Mouse (Mus musculus) E14TG2a.4 (cell line): Measurements from ENCODE around the gene Kin.

ENCODE experiments used
- H3K27me3 ChIP-seq: 2 replicates; pipeline ENCODE4 v1.6.1; 2014; ENCODE audit warnings: low read length, control low read depth; ENCODE audit not compliant: insufficient read depth
- H3K36me3 ChIP-seq: 2 replicates; pipeline ENCODE4 v1.6.1; 2014; ENCODE audit warnings: low read length, control low read depth; ENCODE audit not compliant: insufficient read depth
- H3K4me1 ChIP-seq: replicated peaks from 2 replicates; pipeline ENCODE4 v1.6.1; 2014; ENCODE audit warnings: low read depth, low read length, control low read depth
- H3K4me3 ChIP-seq: replicated peaks from 2 replicates; pipeline ENCODE4 v1.5.1; 2014; ENCODE audit warnings: mild to moderate bottlenecking, low read length
- H3K9me3 ChIP-seq: 2 replicates; pipeline ENCODE4 v1.6.1; 2014; ENCODE audit warnings: low read length, control low read depth
- CTCF ChIP-seq: conservative IDR thresholded peaks from 2 replicates; pipeline ENCODE4 v1.5.1; 2014; ENCODE audit warnings: low read length
- NANOG ChIP-seq: IDR thresholded peaks from 2 replicates; pipeline ENCODE4 v1.6.1; 2014; ENCODE audit warnings: borderline replicate concordance, low read length, mixed read lengths
- POU5F1 ChIP-seq: IDR thresholded peaks from 2 replicates; pipeline ENCODE4 v1.6.1; 2014; ENCODE audit warnings: low read length, borderline replicate concordance

Gene Kin

DNA sequence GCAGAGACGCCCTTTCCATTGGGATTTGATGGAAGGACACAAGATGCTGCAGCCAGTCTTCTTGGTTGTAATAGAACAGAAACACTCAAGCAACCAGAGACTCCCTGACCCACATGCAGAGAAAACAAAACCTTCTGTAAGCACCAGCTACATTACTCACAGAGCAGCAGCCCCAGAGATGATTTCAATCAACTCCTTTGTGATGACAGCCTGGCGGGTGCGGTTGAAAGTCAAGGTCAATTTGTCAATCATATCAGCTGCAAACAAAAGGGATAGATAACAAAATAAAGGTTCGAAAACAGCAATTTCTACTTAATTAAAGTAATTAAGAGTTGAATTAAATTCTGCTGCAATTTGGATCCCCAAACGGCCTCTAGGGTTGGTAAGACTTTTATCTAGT lies 21.6 kb upstream of the Kin start:
- peaks cover 98% of the 10 kb centered on the region for H3K36me3 ChIP-seq
- H3K4me3 ChIP-seq, result no peak overlapping the region
- no peaks in the 10 kb centered on the region for H3K9me3 ChIP-seq
- no peaks in the 10 kb centered on the region for H3K27me3 ChIP-seq
- no peaks in the 10 kb centered on the region for H3K4me1 ChIP-seq
- TF ChIP-seq NANOG (no peak), CTCF (no peak), POU5F1 (no peak)

DNA sequence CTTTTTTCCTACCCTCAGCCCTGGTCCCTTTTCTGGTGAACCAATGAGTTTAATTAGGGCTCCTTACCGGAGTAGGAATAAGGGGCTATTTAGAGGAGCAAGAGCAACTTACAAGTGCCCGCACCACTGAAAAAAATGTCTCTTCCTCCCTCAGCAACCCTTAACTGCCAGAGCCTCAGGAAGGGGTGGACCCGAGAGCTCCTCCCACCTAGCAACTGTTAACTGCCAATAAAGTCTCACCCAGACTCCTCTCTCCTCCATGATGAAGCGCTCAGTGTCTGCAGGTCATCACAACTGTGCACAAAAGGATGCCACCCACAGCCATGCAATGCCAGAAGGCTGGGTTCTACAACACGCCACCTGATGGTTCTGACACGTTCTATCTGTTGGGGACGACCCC lies 8.6 kb upstream of the Kin start:
- H3K36me3 ChIP-seq, result peaks cover 91% of the 10 kb centered on the region
- TF ChIP-seq NANOG (no peak), CTCF (no peak), POU5F1 (no peak)
- peaks cover 76% of the 10 kb centered on the region for H3K4me1 ChIP-seq
- no peaks in the 10 kb centered on the region for H3K27me3 ChIP-seq
- no peaks in the 10 kb centered on the region for H3K9me3 ChIP-seq
- no peak overlapping the region for H3K4me3 ChIP-seq

DNA sequence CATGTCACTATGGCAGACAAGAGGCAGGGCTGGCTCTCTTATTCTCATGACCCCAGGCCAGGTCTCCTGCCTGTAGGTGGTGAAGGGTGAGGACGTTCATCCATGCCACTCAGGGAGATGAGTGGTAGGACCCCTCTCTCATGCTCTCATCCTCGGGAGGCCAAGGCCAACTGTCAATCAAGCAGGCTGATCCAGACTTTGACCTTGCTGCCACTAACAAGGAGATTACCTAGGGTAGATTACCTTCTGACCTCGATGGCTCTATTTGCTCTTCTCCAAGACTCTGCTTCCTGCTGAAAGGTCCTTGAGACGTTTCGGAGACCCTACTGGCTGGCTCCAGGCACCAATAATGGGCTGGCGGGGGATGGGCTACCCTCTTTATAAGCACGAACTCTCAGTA lies 5.9 kb upstream of the Kin start:
- no peaks in the 10 kb centered on the region for H3K9me3 ChIP-seq
- H3K4me3 ChIP-seq, result 0 out of 2 replicates have a peak overlapping the region, but pooled peaks have one; percentile 23
- H3K36me3 ChIP-seq, result peaks cover 77% of the 10 kb centered on the region
- H3K27me3 ChIP-seq, result no peaks in the 10 kb centered on the region
- peaks cover 92% of the 10 kb centered on the region for H3K4me1 ChIP-seq
- TF ChIP-seq CTCF (no peak), POU5F1 (no peak), NANOG (no peak)

DNA sequence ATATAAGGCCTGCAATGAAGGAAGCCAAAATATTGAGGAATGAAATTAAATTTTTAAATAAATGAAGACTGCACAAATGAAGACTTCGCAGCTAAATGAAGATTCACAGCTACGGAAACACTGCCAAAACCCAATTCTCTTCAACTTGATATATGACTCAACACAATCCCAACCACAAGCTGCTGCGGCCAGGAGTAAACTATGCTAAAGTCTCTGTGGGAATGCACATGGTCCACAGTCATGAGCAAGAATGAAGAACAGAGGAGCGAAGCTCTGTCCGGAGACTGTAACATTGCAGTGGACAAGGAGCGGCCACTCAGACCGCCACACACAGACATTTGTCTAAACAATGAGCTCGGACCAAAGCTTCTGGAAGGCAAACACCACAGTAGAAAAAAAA lies 3.7 kb upstream of the Kin start:
- no peak for TF ChIP-seq NANOG
- TF ChIP-seq POU5F1, result no peak
- TF ChIP-seq CTCF, result no peak
- Histone ChIP-seq H3K9me3 (no peaks in the 10 kb centered on the region), H3K36me3 (peaks cover 58% of the 10 kb centered on the region), H3K27me3 (no peaks in the 10 kb centered on the region), H3K4me1 (peaks cover 82% of the 10 kb centered on the region), H3K4me3 (no peak overlapping the region)

DNA sequence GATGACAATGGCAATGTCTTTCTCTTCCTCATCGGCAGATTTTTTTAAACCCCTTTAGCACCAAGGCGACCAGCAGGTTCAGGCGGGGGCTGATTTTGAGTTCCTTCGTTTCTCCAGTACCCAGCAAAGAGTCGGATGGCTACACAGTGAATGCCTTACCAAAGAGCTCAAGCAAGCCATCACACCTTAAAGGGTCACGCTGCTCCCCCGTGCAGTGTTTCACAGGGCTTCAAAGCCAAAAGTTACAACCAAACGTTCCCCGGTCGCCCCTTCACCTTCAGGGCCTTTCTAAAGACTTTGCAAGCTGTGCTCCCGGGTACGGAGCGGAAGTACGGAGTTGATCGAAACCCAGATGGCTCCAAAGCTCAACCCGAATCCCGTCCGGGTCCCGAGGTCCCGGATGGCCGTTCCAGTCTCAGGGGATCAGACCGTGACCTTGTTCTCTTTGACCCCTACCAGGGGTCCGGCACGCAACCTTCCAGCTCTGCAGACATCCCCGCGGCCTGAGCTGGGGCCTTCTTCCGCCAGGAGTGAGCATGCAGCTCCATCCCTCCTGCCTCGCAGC lies 566 bp upstream of the Kin start:
- H3K9me3 ChIP-seq, result no peaks in the 10 kb centered on the region

DNA sequence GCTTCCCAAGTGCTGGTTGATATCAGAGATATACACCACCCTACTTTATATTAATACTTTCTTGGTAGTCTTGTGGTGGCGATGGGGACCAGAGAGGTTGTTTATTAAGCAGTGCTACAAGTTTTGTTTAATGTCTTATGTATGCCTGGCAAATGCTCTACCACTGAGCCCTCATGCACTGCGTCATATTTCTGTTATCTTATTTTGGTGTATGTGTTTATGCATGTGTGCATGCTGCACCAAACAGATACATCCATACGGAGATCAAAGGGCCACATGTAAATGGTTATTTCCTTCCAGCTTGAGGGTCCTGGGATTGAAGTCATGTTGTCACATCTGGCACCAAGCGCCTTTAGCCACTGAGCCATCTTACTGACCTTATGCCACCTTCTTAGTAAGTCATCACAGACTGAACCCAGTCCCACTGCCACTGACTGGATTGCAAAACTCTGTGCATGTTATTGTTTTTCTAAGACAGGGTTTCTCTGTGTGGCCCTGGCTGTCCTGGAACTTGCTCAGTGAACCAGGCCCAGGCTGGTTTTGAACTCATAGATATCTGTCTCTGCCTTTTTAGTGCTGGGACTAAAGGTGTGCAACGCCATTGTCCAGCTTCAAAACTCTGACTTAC lies 1.2 kb downstream of the Kin start:
- TF ChIP-seq NANOG (no peak), POU5F1 (no peak), CTCF (no peak)
- Histone ChIP-seq H3K4me3 (peak overlapping the region; percentile 96), H3K4me1 (peaks cover 64% of the 10 kb centered on the region), H3K36me3 (peaks cover 45% of the 10 kb centered on the region), H3K27me3 (no peaks in the 10 kb centered on the region), H3K9me3 (no peaks in the 10 kb centered on the region)

More for the DNA sequence above, 566 bp upstream of the Kin start:
- Histone ChIP-seq H3K27me3 (no peaks in the 10 kb centered on the region), H3K36me3 (peaks cover 40% of the 10 kb centered on the region), H3K4me1 (peaks cover 77% of the 10 kb centered on the region), H3K4me3 (peak overlapping the region; percentile 96)
- TF ChIP-seq NANOG, result no peak
- no peak for TF ChIP-seq POU5F1
- no peak for TF ChIP-seq CTCF

DNA sequence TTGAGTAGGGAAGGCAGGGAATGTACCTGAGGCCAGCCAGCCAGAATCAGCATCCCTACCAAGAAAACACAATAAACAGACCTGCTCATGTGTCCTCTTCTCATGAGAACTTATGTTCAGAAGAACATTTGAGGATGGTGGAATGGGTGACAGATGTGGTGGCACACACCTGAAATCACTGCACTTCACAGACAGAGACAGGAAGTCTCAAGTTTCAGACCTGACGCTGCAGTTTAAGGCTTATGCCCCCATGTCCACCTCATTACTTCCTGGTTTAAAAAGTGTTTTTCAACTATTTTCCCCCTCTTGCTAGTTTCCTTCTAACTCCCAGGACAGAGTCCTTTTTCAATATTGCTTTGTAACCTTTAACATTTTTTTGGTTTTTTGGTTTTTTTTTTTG lies 2.3 kb downstream of the Kin start:
- peaks cover 51% of the 10 kb centered on the region for H3K36me3 ChIP-seq
- H3K27me3 ChIP-seq, result no peaks in the 10 kb centered on the region
- H3K9me3 ChIP-seq, result no peaks in the 10 kb centered on the region
- no peak overlapping the region for H3K4me3 ChIP-seq
- H3K4me1 ChIP-seq, result peaks cover 53% of the 10 kb centered on the region
- TF ChIP-seq NANOG (no peak), POU5F1 (no peak), CTCF (no peak)

DNA sequence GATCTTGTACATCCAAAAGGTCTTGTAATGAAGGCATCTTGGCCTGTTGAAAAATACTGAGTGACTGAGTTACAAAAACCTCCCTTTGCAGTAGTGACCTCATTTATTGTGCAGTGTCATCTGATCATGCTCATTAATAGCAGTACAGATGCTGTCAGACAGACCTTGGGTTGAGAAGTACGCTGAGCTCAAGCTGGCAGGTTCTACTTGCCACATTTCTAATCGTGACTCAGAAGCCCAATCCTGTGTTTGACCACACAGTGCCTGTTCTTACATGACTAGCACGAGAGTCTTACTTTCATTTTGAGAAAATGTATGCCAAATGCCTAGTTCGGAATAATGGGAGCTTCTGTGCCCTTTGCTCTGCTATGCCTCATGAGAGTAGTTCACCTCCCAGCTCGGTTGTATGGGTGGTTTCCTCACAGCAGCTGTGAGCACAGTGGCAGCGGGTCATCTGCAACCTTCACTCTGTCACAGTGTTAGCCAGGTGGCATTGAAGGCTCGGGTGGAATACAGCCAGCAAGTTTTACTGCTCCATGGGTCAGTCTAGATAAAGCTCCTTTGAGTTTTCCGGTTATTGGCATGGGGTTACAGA lies 7.0 kb downstream of the Kin start:
- H3K9me3 ChIP-seq, result no peaks in the 10 kb centered on the region
- peaks cover 80% of the 10 kb centered on the region for H3K36me3 ChIP-seq
- TF ChIP-seq NANOG (no peak), POU5F1 (no peak)
- H3K4me1 ChIP-seq, result peaks cover 46% of the 10 kb centered on the region
- no peak overlapping the region for H3K4me3 ChIP-seq
- H3K27me3 ChIP-seq, result no peaks in the 10 kb centered on the region
